Mouse (Mus musculus): ENCODE data around the gene Stox2.
A peak's percentile ranks its signal among the peaks of the same experiment; 100 is the strongest.
"Not testable (repeated sequence)": the region's sequence is repeated elsewhere in the genome, so short reads cannot be mapped to it uniquely, and the experiment has no call there.

Stox2 gene

GRCm38 (mm10) chr8:47446312-47447046, at the start of gene Stox2:
Gene Stox2 (minus strand): TSS chr8:47446362.
- DNase-seq, result no peak

GRCm38 (mm10) chr8:47495428-47495827, 49.3 kb upstream of the Stox2 start:
- no peak for DNase-seq

- no peak for DNase-seq
Measured at GRCm38 (mm10) chr8:47494602-47495153, 48.5 kb upstream of the Stox2 start.

- DNase-seq, result no peak
Measured at GRCm38 (mm10) chr8:47493106-47493505, 46.9 kb upstream of the Stox2 start.

- no peak for DNase-seq
Measured at GRCm38 (mm10) chr8:47487231-47487630, 41.1 kb upstream of the Stox2 start.

- DNase-seq, result no peak
Measured at GRCm38 (mm10) chr8:47482354-47483071, 36.4 kb upstream of the Stox2 start.

- no peak for DNase-seq
Measured at GRCm38 (mm10) chr8:47480039-47480438, 33.9 kb upstream of the Stox2 start.

- DNase-seq, result no peak
Measured at GRCm38 (mm10) chr8:47461650-47462049, 15.5 kb upstream of the Stox2 start.

- DNase-seq, result no peak
Measured at GRCm38 (mm10) chr8:47459216-47459749, 13.1 kb upstream of the Stox2 start.

- no peak for DNase-seq
Measured at GRCm38 (mm10) chr8:47458591-47458990, 12.4 kb upstream of the Stox2 start.

- not testable (repeated sequence) for DNase-seq
Measured at GRCm38 (mm10) chr8:47449211-47449610, 3.0 kb upstream of the Stox2 start.

GRCm38 (mm10) chr8:47439271-47439670, 6.9 kb downstream of the Stox2 start:
- DNase-seq, result no peak

GRCm38 (mm10) chr8:47437976-47438375, 8.2 kb downstream of the Stox2 start:
- DNase-seq, result no peak

- DNase-seq, result no peak
Measured at GRCm38 (mm10) chr8:47435861-47436260, 10.3 kb downstream of the Stox2 start.

- DNase-seq, result no peak
Measured at GRCm38 (mm10) chr8:47435412-47435811, 10.8 kb downstream of the Stox2 start.

- no peak for DNase-seq
Measured at GRCm38 (mm10) chr8:47431263-47431662, 14.9 kb downstream of the Stox2 start.

GRCm38 (mm10) chr8:47414258-47414525, 32.0 kb downstream of the Stox2 start:
- not testable (repeated sequence) for DNase-seq

- DNase-seq, result peak; percentile 12 to 19
Measured at GRCm38 (mm10) chr8:47413524-47414257, 32.5 kb downstream of the Stox2 start.

GRCm38 (mm10) chr8:47412696-47413523, 33.3 kb downstream of the Stox2 start:
- no peak for DNase-seq

- no peak for DNase-seq
Measured at GRCm38 (mm10) chr8:47411994-47412695, 34.0 kb downstream of the Stox2 start.

- no peak for DNase-seq
Measured at GRCm38 (mm10) chr8:47411321-47411720, 34.8 kb downstream of the Stox2 start.

- DNase-seq, result no peak
Measured at GRCm38 (mm10) chr8:47409061-47409460, 37.1 kb downstream of the Stox2 start.
